Mouse (Mus musculus): Measurements from ENCODE around the gene Cend1.

DNA sequence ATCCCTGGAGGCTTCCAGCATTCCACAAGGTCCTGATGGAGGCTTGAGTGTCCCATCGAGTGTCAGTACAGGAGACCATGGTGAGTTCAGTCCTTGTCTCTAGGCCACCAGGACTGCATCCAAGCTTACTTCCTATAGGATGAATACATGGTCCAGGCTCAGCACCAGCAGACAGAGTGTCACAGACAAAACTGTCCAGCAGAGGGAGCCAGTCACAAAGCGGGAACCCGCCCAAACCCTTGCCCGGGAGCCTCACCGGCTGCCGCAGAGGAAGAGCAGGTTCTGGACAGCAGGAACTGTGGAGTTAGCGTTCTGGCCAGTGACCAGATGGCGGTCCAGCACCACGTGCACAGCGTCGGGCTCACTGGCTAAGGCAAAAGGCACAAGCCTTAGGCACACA, 20.5 kb downstream of the Cend1 start:
- TF ChIP-seq CTCF (IDR thresholded peaks at IDR 0.05; ENCODE audit: low read depth) (peak; percentile 98), EP300 (IDR thresholded peaks at IDR 0.05; ENCODE audit: low read depth) (no peak)
